ENCODE assay signal across 10 mouse cellular contexts in genomic region chr4:59239312-59239728, GRCm38 (mm10). TPM values are rescaled to one million over a fixed set of nuclear protein-coding genes. Genes with fewer than 3 reads are reported as not detected.
A peak's percentile ranks its signal among the peaks of the same experiment; 100 is the strongest.
DNase-seq lines count a peak whose midpoint lies in the region; ATAC-seq and TF ChIP-seq lines count a peak whose summit lies in the region.
"Had no signal": no experiment of that assay in that cellular context is flagged by ENCODE, and none has a peak within 500 bp of the region (broad histone marks: within the 10 kb centered on the region; RNA-seq: fewer than 3 reads in every experiment).

No protein-coding gene starts in this region.

- no peak for TF ChIP-seq EP300 in stomach, postnatal 0 days (optimal IDR thresholded peaks at IDR 0.05)

- H3K4me1 ChIP-seq in spleen, adult 2 months (ENCODE audit: control insufficient read depth, insufficient read depth, insufficient read length), result peaks cover 14% of the 10 kb centered on the region; the same call in 1 of the 2 replicates
- no peaks in the 10 kb centered on the region for H3K4me1 ChIP-seq in embryonic facial prominence, embryonic 15.5 days
- H3K4me1 ChIP-seq in intestine, embryonic 16.5 days (ENCODE audit: control insufficient read depth, insufficient read depth, low read length), result peaks cover 10% of the 10 kb centered on the region; the same call in 1 of the 2 replicates
- peaks cover 2% of the 10 kb centered on the region; the same call in 1 of the 2 replicates for H3K4me1 ChIP-seq in stomach, postnatal 0 days (replicated peaks; ENCODE audit: control insufficient read depth, insufficient read depth)
- H3K4me1 ChIP-seq in midbrain, postnatal 0 days (ENCODE audit: insufficient read depth, low read length), result no peaks in the 10 kb centered on the region
- H3K4me1 ChIP-seq: embryonic facial prominence, embryonic 13.5 days had no signal

- peak overlapping the region; percentile 30; the same call in 1 of the 2 replicates for H3K27ac ChIP-seq in spleen, adult 2 months (ENCODE audit: insufficient read depth, low read length)
- H3K27ac ChIP-seq in embryonic facial prominence, embryonic 15.5 days (replicated peaks), result peak overlapping the region; percentile 18; the same call in 1 of the 2 replicates
- H3K27ac ChIP-seq in intestine, embryonic 16.5 days (ENCODE audit: low read length), result peak overlapping the region; percentile 66
- peak overlapping the region; percentile 89 for H3K27ac ChIP-seq in stomach, postnatal 0 days (replicated peaks)
- H3K27ac ChIP-seq in midbrain, postnatal 0 days (ENCODE audit: low read depth, low read length), result no peak overlapping the region
- H3K27ac ChIP-seq: embryonic facial prominence, embryonic 13.5 days had no signal

- WGBS in spleen, adult 2 months, result 71% methylated on average over 9 of the region's 9 CpGs
- WGBS in embryonic facial prominence, embryonic 15.5 days, result 29% methylated on average over 9 of the region's 9 CpGs
- WGBS in intestine, embryonic 16.5 days, result 35% methylated on average over 9 of the region's 9 CpGs
- WGBS in stomach, postnatal 0 days, result 13% methylated on average over 9 of the region's 9 CpGs
- WGBS in midbrain, postnatal 0 days, result 45% methylated on average over 9 of the region's 9 CpGs

- 0 out of 2 replicates have a peak, but pooled peaks have one; percentile 34 for ATAC-seq in embryonic facial prominence, embryonic 15.5 days (ENCODE audit: insufficient number of reproducible peaks, low FRiP score, low TSS enrichment, low read depth)
- peak; percentile 58 for ATAC-seq in intestine, embryonic 16.5 days
- peak; percentile 69 for ATAC-seq in stomach, postnatal 0 days (ENCODE audit: low FRiP score, low TSS enrichment)
- no peak for ATAC-seq in midbrain, postnatal 0 days (ENCODE audit: low FRiP score)

- H3K9me3 ChIP-seq in embryonic facial prominence, embryonic 15.5 days (replicated peaks), result no peaks in the 10 kb centered on the region
- no peaks in the 10 kb centered on the region for H3K9me3 ChIP-seq in intestine, embryonic 16.5 days (ENCODE audit: control insufficient read depth, low read length)
- no peaks in the 10 kb centered on the region for H3K9me3 ChIP-seq in stomach, postnatal 0 days (ENCODE audit: control insufficient read depth, low read length)
- H3K9me3 ChIP-seq in midbrain, postnatal 0 days (ENCODE audit: low read length), result no peaks in the 10 kb centered on the region
- H3K9me3 ChIP-seq: embryonic facial prominence, embryonic 13.5 days had no signal

- no peak for TF ChIP-seq CTCF in spleen, adult 2 months (IDR thresholded peaks at IDR 0.05; ENCODE audit: extremely low read depth, insufficient read depth, insufficient read length, insufficient replicate concordance)
- TF ChIP-seq CTCF in stomach, postnatal 0 days (IDR thresholded peaks at IDR 0.05; ENCODE audit: low read depth), result no peak
- TF ChIP-seq CTCF in midbrain, postnatal 0 days (IDR thresholded peaks at IDR 0.05), result no peak

- DNase-seq in spleen, adult 2 months (ENCODE audit: low read depth in 1 of 2, low spot score in 2 of 2), result no peak
- DNase-seq in spleen, adult 18-20 months, result no peak
- peak; percentile 53 for DNase-seq in stomach, postnatal 0 days (ENCODE audit: low spot score)
- no peak for DNase-seq in midbrain, postnatal 0 days (ENCODE audit: low spot score)
- DNase-seq in thymus, postnatal 25 days, result no peak
- no peak for DNase-seq in layer of hippocampus, adult 8-10 months (ENCODE audit: low spot score in 2 of 2)
- DNase-seq: right cerebral cortex, postnatal 25 days had no signal

- no peaks in the 10 kb centered on the region for H3K36me3 ChIP-seq in spleen, adult 2 months (ENCODE audit: control insufficient read depth, insufficient read depth, low read length)
- no peaks in the 10 kb centered on the region for H3K36me3 ChIP-seq in embryonic facial prominence, embryonic 15.5 days
- H3K36me3 ChIP-seq in intestine, embryonic 16.5 days (ENCODE audit: control insufficient read depth, insufficient read depth, low read length), result no peaks in the 10 kb centered on the region
- no peaks in the 10 kb centered on the region for H3K36me3 ChIP-seq in stomach, postnatal 0 days (ENCODE audit: control insufficient read depth, insufficient read depth, low read length)
- no peaks in the 10 kb centered on the region for H3K36me3 ChIP-seq in midbrain, postnatal 0 days (ENCODE audit: insufficient read depth, low read length)
- H3K36me3 ChIP-seq: embryonic facial prominence, embryonic 13.5 days had no signal

- no peak for TF ChIP-seq POLR2A in spleen, adult 2 months (IDR thresholded peaks at IDR 0.05; ENCODE audit: low read depth, low read length)

- no peak overlapping the region for H3K9ac ChIP-seq in embryonic facial prominence, embryonic 15.5 days
- peak overlapping the region; percentile 1; the same call in 1 of the 2 replicates for H3K9ac ChIP-seq in intestine, embryonic 16.5 days (ENCODE audit: low read depth, low read length)
- H3K9ac ChIP-seq in stomach, postnatal 0 days (ENCODE audit: low read length), result no peak overlapping the region
- H3K9ac ChIP-seq in midbrain, postnatal 0 days (replicated peaks; ENCODE audit: low read length, poor library complexity, severe bottlenecking), result no peak overlapping the region
- H3K9ac ChIP-seq: embryonic facial prominence, embryonic 13.5 days had no signal

- H3K27me3 ChIP-seq in spleen, adult 2 months (ENCODE audit: control insufficient read depth, insufficient read depth, low read length), result no peaks in the 10 kb centered on the region
- no peaks in the 10 kb centered on the region for H3K27me3 ChIP-seq in embryonic facial prominence, embryonic 15.5 days
- no peaks in the 10 kb centered on the region for H3K27me3 ChIP-seq in intestine, embryonic 16.5 days (replicated peaks; ENCODE audit: control insufficient read depth, insufficient read depth, low read length)
- H3K27me3 ChIP-seq in stomach, postnatal 0 days (ENCODE audit: control insufficient read depth, insufficient read depth, low read length), result no peaks in the 10 kb centered on the region
- H3K27me3 ChIP-seq in midbrain, postnatal 0 days (ENCODE audit: insufficient read depth, low read length), result no peaks in the 10 kb centered on the region
- H3K27me3 ChIP-seq: embryonic facial prominence, embryonic 13.5 days had no signal

- no peak overlapping the region for H3K4me2 ChIP-seq in embryonic facial prominence, embryonic 15.5 days (replicated peaks)
- no peak overlapping the region; the same call in 1 of the 2 replicates for H3K4me2 ChIP-seq in intestine, embryonic 16.5 days (ENCODE audit: low read depth, low read length)
- H3K4me2 ChIP-seq in stomach, postnatal 0 days (replicated peaks; ENCODE audit: low read depth), result no peak overlapping the region
- H3K4me2 ChIP-seq in midbrain, postnatal 0 days (ENCODE audit: low read depth, low read length, poor library complexity, severe bottlenecking), result no peak overlapping the region
- H3K4me2 ChIP-seq: embryonic facial prominence, embryonic 13.5 days had no signal

- no peak overlapping the region for H3K4me3 ChIP-seq in spleen, adult 2 months (ENCODE audit: extremely low read depth, insufficient read depth, insufficient read length)
- H3K4me3 ChIP-seq in embryonic facial prominence, embryonic 15.5 days (replicated peaks), result no peak overlapping the region
- no peak overlapping the region for H3K4me3 ChIP-seq in intestine, embryonic 16.5 days (ENCODE audit: low read length)
- no peak overlapping the region for H3K4me3 ChIP-seq in stomach, postnatal 0 days (ENCODE audit: low read depth, low read length)
- H3K4me3 ChIP-seq in midbrain, postnatal 0 days (ENCODE audit: low read depth, low read length), result no peak overlapping the region
- H3K4me3 ChIP-seq: embryonic facial prominence, embryonic 13.5 days had no signal

RNA-seq across cellular contexts. Expression of gene Ugcg, which starts 50.3 kb away (rescaled TPM):
- 57.9 and 62.6 TPM in 2 replicates for polyA plus RNA-seq in spleen, adult 2 months (2012; rRNA removed)
- 10.4 and 12.1 TPM in 2 replicates for polyA plus RNA-seq in embryonic facial prominence, embryonic 15.5 days (2015; fragmentation: Nextera tagmentation; extraction: Ambion mirVana)
- 6.9 and 7.8 TPM in 2 replicates for polyA plus RNA-seq in intestine, embryonic 16.5 days (2015; fragmentation: Nextera tagmentation; extraction: Ambion mirVana)
- 18.9 and 19.0 TPM in 2 replicates for polyA plus RNA-seq in stomach, postnatal 0 days (2015; fragmentation: Nextera tagmentation; extraction: Ambion mirVana)
- 68.5 and 76.5 TPM in 2 replicates for total RNA-seq in midbrain, postnatal 0 days (2014; rRNA removed)
- polyA plus RNA-seq in midbrain, postnatal 0 days (2015; fragmentation: Nextera tagmentation; extraction: Ambion mirVana), result 18.7 and 22.8 TPM in 2 replicates
- 10 to 100 TPM; 62.9 to 68.4 (median 66.4) TPM for total RNA-seq in layer of hippocampus, adult 8-10 months (2022)
